Mouse (Mus musculus): ENCODE results near the gene Gm10320. TPM values are rescaled to one million over a fixed set of nuclear protein-coding genes. Genes with fewer than 3 reads are reported as not detected.

Gm10320 gene
- total RNA-seq, 2 experiments from 2014 or later: not detected

DNA sequence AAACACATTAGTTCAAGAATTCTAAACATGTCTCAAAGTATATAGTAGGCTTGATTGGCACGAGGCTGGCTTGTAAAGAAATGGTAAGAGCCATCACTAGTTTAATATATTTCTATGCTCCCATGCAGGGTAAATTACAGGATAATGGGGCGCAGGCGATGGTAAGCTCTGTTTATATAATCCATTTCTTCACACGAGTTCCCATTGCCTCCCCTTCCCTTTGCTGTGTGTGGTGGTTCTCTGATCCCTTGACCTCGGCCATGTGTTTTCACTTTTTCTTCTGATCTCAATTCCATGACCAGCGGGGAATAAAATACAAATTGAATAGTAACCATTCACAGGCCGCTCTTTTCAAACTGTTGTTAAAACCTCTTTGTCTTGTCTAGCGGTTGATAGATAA lies 11.8 kb upstream of the Gm10320 start:
- DNase-seq: peak in 1 of 2 experiments; percentile 27

DNA sequence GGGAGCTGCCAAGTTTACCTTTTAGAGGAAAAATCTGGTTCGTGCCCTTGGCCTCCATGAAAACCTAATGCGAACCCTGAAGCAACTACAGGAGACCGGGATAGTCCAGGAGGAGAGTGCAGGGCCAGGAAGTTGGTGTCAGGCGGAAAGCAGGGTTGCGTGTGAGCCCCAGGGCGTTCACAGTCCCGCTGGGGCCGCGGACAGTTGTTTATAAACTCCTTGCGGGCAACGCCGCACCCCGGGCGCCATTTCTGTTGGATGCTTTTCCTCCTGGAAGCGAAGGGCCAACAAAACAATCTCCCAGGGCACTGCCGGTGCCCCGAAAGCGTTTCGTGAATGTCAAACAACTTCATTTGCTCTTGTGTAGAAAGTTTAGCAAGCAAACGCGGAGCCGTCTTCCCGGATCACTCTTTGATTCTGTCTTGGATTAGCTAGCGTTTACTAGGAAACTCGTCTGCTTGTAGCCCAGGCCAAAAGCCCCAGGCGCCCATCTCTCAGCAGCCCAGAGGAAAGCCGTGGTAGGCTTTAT lies 11.1 kb upstream of the Gm10320 start:
- DNase-seq: peak in 1 of 2 experiments; percentile 35

DNA sequence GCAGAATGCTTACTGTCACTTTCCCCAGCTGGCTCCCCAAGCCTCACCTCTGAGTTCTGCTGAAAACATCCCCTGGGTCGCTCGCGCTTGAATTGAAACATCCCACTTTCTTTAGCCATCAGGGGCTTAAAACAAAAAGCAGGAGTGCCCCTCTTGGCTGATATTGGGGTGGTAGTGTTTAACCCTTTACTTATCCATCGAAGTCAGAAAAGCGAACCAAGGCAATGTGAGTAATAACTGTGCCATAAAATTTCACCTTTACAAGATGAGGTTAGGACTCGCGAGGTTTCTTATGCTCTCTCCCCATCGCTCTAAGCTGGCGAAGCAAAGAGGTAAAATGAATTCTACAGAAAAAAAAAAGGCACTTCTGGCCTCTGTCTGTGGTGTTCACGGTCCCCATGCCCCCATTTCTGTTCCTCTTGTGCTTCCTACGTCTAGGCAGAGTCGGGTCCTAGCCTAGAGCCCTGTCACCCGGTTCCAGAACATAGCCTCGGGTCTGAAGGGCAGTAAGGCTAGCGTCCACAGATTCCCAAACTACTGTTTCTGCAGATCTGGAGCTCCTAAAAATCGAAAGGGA lies 10.5 kb upstream of the Gm10320 start:
- DNase-seq: no peak

DNA sequence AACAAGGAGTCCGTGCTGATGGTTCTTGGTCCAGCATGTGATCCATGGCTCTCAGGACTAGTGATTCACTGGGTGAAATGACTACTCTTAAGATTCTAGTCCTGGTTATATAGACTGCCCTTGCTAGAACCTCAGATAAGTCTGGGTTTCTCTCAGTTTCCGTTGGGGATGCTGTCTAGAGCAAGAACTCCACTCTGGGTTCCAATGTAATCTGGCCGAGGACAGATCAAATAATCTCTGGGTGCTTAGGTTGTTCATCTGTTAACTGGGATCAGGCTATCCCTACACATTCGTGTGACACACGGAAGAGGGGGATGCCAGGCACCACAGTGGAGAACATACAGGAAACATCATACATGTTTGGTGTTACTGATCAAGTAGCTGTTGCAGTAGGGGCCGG lies 9.5 kb upstream of the Gm10320 start:
- DNase-seq: no peak

DNA sequence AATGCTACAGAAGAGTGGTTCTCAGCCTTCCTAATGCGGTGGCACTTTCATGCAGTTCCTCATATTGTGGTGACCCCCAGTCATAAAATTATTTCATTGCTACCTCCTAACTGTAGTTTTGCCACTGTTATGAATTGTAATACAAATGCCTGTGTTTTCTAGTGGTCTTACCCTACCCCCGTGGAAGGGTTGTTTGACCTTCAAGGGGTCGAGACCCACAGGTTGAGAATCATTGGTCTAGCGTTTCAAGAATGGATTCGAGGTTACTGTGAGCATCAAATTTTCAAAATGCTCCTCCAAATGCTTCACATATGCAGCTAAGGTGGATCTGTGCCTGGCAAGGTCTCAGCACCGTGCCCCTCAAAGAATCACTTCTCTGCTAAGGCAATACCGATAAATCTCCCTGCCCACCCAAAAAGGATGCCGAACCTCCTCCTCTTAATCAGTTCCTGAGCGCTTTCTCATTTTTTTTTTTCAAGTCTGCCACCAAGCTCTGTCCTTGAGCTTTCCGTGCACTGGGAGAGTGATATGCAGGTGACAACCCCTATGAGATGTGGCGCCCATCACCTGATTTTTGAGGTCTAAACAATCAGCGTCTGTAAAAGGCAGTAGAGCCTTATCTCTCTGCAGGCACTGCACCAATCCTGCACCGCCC lies 8.8 kb upstream of the Gm10320 start:
- DNase-seq: no peak

DNA sequence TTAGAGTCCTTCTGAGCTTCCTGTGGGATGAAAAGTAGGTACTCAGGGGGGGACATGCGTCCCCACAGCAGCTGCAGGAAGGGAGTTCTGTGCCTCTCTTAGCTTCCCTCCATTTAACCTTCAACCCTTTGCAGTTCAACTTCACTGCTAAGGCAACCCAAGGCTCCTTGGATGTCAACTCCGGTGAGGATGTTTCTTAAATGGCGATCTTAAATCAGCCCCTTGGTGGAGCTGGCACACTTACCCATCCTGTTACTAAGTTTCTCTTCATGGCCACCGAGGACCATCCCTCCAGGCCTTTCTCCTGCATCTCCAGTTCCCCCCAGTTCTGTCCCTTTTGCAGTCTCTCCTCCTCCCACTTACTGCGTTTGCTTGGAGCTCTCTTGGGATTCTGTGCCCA lies 6.8 kb upstream of the Gm10320 start:
- DNase-seq: no peak

DNA sequence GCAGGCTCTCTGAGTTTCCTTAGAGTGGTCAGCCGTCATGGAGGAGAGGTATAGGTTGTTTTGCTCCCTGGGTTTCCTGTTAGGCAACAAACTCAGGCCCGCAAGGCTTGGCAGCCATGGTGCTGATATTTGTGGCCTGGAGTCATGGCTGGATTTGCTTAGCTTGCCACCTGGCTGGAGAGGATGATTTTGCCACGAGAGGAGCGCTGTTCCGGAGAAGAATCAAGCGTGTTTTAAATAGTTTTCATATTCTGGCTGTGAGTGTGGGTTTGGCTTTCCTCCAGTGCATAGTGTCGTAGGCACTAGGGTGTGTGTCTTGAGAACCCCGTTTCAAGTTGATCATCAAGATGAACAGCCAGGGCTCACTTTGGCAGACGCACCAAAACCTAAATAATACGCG lies 6.3 kb upstream of the Gm10320 start:
- no peak for DNase-seq

DNA sequence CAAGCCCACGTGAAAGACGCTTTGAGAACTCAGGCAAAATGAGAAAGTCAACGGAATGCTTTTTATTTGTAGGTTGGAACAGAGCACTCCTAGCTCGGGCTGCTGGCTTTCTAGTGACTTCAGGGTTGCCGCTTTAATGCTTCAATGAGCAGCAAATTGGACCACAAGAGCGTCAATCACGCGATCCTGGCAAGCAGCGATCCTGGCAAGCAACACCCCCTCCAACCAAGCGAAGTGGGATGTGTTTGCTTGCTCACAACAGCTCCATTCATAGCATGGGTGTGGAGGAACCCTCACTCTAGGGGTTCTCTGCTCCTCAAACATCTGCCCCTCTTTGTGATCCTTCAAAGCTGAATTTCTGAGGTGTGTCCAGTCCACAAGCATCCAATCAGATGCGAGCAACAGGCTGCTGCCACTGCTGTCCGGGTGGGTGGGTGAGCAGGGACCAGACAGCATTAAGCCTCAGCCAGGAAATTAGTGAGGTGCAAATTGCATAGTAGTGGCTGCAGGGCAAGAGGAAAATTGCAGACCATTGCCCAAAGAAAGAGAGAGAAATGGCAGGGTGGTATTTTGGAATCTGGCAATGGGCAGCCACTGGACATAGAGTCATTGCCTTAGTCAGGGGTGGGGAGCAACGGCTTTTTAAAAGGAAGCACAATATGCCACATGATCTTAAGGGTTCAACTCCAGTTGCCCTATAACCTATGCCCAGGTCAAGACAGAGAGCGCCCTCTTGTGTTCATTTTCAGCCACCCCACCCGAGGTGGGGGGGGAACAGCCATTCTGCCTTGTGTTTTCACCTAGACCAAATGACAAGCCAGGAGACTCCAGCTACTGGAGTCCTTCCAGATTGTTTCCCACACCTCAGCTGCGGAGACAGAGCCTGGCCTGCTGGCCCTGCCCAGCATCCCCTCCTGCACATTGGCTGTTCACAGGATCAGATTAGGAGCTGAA lies 5.4 kb upstream of the Gm10320 start:
- DNase-seq: peak in 1 of 2 experiments; percentile 25

DNA sequence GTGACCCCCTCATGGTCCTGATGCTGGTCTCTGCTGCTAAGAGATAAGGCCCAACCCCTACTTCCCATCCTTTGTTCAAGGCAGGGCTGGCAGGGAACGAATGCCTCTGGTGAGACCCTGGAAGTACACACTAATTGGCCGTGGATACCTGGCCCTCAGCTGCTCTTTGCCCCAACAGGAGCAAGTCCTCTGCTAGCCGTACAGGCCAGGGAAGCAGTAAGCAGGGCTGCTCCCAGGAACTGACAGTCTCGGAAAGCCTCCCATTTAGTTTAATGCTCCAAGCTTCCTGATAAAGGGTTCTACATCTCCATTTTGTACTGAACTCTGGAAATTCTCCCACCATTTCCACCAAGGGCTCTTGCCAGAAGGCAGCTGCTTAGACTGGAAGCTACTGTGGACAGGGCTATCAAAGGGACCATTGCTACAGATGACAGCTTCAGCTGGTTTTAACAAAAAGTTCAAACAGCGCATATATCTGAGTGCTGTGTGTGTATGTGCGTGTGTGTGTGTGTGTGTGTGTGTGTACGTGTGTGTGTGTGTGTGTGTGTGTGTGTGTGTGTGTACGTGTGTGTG lies 2.8 kb upstream of the Gm10320 start:
- no peak for DNase-seq

DNA sequence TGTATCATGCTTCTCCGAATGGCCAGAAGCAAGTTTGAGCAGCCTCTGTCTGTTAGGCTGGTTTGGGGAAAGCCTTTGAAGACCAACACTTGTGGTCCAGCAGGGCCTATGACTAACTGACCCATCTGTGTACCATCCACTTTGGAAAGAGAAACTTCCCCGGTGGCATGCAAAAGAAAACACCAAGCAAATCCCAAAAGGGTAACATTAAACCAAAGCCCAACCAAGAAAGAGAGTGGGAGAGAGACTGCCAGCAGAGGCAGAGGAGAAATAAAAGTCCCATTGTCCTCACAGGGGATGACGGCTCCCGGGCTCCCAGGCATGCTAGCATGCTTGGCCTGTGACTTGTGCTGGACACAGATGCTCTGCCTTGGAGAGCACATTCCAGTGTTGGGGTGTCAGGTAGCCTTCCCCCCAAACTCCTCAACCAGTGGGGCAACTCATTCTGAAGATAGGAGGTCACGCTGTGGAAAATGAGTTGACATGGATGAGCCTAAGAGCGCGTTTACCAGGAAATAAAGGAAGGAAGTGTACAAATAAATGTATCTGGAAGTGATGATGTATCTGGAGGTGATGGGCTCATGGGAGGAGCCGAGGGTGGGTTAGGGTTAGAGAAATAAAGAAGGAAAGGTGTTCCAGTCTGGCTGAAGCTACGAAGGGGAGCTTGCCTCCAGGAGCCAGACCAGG lies 911 bp upstream of the Gm10320 start:
- no peak for DNase-seq

DNA sequence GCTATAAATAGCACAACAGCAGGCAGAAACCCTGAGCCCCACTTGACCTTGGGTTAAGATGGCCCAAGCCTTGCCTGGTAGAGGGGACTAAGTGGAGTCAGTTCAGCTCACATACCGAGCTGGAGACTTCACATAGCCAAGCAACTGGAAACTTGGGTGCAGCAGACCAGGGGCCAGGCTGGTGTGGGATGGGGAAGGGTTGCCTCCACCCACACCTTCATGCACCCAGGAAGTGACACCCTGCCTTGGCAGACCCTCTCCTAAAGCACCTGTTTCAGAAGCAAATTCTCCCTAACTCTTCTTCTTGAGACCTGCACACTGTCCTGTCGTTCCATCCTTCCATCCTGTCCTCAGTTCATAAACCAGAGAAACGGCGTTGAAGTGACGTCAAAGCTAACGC lies 5.1 kb downstream of the Gm10320 start:
- DNase-seq: no peak

DNA sequence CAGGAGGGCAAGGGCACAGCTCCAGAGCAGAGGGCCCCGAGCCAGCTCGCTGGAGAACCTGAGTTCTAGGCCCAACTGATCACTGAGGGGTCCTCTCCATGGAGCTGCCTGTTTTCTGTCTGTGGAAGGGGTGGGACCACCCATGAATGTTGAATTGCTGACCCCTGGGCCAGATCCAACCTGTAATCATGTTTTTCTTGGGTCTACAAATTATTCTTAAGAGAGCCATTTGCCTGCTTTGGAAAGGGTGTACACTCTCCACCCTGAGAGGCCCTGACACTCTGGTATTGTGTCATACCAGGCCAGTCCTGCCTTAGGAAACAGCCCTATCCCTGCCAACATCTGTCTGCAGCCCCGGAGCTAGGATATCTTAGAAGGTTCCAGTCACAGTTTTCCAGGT lies 5.6 kb downstream of the Gm10320 start:
- DNase-seq: peak in 1 of 2 experiments; percentile 29

DNA sequence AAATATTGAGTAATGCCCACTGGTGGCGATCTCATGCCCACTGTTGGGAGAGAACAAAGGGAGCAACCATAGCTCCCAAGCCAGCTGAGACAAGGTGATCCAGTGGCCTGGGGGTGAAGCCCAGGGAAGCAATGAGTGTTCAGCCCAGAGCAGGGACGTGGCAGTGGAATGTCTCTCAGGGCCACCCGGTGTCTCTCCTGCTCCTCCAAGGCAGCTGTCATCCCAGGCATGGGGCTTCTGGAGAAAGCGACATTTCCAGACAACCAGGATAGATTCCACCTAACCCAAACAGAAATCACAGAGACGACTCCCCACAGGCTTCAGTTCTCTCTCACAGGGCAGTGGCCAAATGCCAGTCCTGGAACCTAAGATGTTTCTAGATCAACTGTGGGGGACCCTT lies 6.4 kb downstream of the Gm10320 start:
- DNase-seq: no peak

DNA sequence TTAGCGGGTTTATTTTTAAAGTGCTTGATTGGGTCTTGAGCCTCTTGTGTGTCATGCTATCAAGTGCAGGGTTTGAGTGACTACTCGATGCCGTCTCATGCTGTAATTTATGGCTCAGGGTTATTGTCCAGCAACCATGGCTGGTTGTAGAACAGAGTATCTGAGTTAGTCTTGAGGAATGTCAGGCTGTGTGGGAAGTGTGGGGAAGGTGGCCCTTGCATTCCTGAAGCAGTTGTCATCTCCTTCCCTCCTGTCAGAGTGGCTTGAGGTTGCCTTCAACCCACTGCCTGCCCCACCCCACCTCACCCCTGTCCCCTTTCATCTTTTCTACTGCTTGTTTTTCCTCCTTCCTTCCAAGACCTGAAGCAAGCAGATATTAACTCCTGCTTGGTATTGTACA lies 13.8 kb downstream of the Gm10320 start:
- DNase-seq: no peak

DNA sequence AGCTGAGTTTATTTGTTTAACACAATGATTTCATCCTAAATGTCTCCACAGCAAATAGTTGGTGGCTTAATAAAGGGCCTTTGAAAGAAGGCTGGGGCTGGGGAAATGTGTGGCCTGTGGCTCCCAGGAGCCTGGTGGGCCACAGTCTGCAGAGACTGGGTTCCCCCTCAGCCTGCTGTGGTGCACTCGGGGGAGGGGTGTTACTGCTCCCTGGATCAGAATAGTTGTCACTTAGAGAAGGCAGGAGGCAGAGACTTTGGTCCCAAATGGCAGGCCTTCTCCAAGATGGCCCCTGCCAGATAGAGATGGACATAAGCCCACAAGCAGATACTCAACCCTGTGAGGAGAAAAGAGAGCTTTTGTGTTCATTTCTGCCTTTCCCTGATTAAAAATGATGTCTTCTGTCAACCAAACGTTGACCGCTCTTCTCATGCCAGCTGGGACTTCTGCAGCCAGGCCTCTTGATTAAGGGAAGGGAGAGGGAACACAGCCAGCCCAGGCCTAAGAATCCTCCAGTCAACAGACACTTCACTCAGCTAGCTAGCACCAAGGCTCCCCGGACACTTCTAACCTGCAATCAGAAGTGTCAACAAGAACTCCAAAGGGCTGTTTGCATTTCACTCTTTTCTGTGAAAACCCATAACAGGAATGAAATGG lies 14.8 kb downstream of the Gm10320 start:
- DNase-seq: peak in 1 of 2 experiments; percentile 11

DNA sequence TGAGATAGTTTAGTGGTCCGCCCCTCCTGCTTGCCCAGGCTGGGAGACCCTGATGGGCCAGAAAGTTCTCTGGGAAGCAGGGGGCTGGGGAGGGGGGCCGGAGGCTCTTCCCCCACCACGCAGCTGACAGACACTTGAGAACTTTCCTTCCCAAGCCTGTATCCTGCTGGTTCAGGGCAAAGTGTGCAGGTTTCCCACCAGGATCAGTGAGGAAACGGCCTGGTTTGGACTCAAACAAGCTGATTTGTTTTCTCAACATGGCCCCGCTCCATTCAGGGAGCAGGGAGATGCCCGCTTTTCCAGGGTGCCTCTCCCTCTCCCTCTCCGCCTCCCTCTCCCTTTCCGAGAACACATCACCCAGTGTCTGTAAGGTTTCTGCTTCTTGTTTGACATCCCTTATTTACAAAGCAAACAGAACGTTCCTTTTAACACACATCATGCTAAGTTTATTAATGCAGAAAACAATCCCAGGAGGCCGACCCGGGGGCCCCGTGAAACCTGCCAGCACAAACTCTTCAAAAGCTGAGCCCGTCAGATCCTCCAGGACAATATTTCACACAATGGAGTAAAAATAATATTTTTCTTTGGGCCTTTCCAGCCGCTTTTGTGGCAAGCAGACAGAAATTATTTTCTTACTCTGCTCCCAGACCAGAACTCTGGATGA lies 15.5 kb downstream of the Gm10320 start:
- no peak for DNase-seq

DNA sequence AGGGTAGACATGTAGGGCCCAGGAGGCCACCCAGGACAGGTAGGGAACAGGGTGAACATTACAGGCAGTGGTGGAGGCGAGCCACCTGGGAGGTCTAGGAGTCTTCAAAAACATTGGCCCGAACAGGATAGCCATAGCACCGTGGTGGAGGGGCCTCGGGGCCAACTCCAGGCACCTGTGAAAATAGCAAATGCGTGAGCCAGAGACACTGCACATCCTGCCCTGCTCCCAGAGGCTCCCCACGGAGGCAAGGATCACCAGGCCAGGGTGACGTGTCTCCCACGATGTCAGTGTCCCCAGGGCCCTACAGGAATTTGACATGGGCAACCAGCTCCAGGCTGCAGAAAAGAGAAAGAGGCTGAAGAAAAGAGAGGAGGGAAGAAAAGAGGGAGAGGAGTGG lies 16.1 kb downstream of the Gm10320 start:
- DNase-seq: no peak

DNA sequence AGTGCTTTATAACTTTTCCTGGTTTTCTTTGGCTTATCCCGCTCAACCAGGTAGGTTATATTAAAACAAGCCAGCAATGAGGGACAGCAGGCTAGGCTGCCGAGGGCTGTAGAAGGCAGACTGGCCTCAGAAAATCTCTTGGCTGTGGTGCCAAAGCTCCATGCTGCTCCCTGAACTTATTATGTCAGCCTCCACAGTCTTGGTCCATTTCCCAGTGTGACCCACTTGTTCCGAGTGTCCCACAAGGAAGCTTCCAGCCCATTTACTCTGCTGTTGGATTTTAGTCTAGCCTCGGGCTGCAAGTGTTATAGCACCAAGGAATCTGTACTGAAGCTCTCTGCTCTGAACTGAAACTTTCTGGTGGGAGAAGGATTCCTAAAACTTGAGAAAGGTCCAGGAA lies 18.8 kb downstream of the Gm10320 start:
- peak; percentile 28 to 40 for DNase-seq

DNA sequence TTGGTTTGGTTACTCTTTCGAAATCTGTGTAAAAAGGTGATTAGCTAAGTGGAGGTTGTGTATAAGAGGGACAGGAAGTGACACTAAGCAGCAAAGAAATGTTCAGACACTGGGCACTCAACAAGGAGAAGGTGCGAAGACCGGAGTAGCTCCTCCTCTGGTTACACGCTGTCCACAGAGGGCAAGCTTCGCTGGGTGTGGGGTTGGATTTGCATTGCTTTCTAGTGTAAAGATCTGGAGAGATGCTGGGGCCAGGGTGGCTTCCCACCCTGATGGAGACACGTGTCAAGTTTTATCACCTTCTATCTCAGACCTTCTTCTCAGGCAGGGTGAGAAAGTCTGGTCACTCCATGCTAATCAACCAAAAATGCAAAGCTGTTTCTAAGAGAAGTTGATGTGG lies 20.0 kb downstream of the Gm10320 start:
- DNase-seq: no peak

DNA sequence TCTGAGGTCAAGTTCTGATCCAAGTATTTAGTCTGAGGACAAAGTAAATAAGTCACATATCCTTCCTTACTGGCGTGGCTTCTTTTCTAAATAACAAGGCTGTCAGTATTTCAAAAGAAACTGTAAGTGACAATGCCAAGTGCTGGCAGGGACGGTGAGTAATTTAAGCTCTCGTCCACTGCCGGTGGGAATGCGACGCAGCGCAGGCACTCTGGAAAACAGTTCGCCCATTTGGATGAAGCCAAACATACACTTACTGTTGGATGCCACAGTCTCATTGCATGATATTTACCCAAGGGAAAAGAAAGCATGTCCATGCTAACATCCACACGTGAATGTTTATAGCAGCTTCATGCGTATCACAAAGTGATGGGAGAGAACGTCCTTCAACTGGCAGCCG lies 21.5 kb downstream of the Gm10320 start:
- DNase-seq: no peak

DNA sequence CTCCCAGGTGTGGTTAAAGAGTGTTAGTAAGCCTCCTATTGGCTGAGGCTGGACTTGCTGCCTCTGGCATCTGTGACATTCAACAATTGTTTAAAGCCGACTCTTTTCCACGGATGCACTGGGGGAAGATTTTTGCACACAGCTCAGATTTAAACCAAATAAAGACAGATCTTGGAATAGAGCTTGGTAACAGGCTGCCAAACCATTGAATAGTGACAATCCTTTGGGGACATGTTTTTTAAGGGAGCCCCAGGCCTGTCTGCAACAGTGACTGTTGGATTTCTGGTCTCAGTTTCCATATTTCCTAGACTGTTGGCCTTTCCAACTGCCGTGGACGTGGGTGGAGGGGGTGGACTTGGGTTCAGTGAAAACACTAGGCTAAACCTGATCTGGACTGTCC lies 21.9 kb downstream of the Gm10320 start:
- DNase-seq: peak in 1 of 2 experiments; percentile 20
